Mouse (Mus musculus) heart, embryonic 10.5 days (tissue): Measurements from ENCODE around the gene Calm3. TPM values are rescaled to one million over a fixed set of nuclear protein-coding genes. Genes with fewer than 3 reads are reported as not detected.

Experiments
- DNase-seq: peaks from one replicate; pipeline ENCODE4 v3.0.0-alpha.2; 2017; ENCODE audit warnings: low spot score
- H3K27ac ChIP-seq: fragments of 300-500 bp; sonication (generic); 2 replicates; pipeline ENCODE4 v1.5.1; 2016; ENCODE audit warnings: mild to moderate bottlenecking
- H3K27me3 ChIP-seq: fragments of 300-500 bp; sonication (generic); 2 replicates; pipeline ENCODE4 v1.6.1; 2016; ENCODE audit warnings: mild to moderate bottlenecking; ENCODE audit not compliant: poor library complexity, insufficient read depth, severe bottlenecking
- H3K36me3 ChIP-seq: fragments of 300-500 bp; sonication (generic); 2 replicates; pipeline ENCODE4 v1.6.1; 2016; ENCODE audit warnings: mild to moderate bottlenecking, moderate library complexity
- H3K4me1 ChIP-seq: fragments of 300-500 bp; sonication (generic); 2 replicates; pipeline ENCODE4 v1.6.1; 2016; ENCODE audit warnings: mild to moderate bottlenecking
- H3K4me3 ChIP-seq: fragments of 300-500 bp; sonication (generic); 2 replicates; pipeline ENCODE4 v1.5.1; 2016; ENCODE audit warnings: mild to moderate bottlenecking, moderate library complexity
- H3K9me3 ChIP-seq: fragments of 300-500 bp; sonication (generic); 2 replicates; pipeline ENCODE4 v1.6.1; 2016; ENCODE audit warnings: mild to moderate bottlenecking, moderate library complexity
- WGBS: fragments of 180-500 bp; shearing (Covaris S2); methylation state at CpG from one replicate; pipeline ENCODE4 v1.1.7; 2016; 5-methylcytosine and 5-hydroxymethylcytosine counted together
- polyA plus RNA-seq: library from polyadenylated mRNA; unstranded; fragments of >200 nt; fragmentation: Nextera tagmentation; extraction: Ambion mirVana; gene quantifications from 2 replicates; pipeline ENCODE4 v1.2.1, GENCODE M21; 2016

The Calm3 gene
- polyA plus RNA-seq, 1 experiment from 2014 or later = 117 TPM

- WGBS = 17% methylated on average over 14 of the region's 14 CpGs
Measured at GRCm38 (mm10) chr7:16931968-16932627, 8.2 kb upstream of the Calm3 start.

GRCm38 (mm10) chr7:16930850-16931249 is 6.9 kb upstream of the Calm3 start:
- H3K36me3 ChIP-seq = no peaks in the 10 kb centered on the region
- H3K4me1 ChIP-seq = no peaks in the 10 kb centered on the region
- H3K27ac ChIP-seq = no peak overlapping the region
- no peaks in the 10 kb centered on the region for H3K9me3 ChIP-seq
- no peak overlapping the region for H3K4me3 ChIP-seq
- WGBS = 13% methylated on average over 1 of the region's 1 CpGs
- no peaks in the 10 kb centered on the region for H3K27me3 ChIP-seq
- no peak for DNase-seq

More at GRCm38 (mm10) chr7:16931968-16932627, 8.2 kb upstream of the Calm3 start:
- no peaks in the 10 kb centered on the region for H3K9me3 ChIP-seq
- peak; percentile 91 for DNase-seq
- no peaks in the 10 kb centered on the region for H3K36me3 ChIP-seq
- H3K27me3 ChIP-seq = no peaks in the 10 kb centered on the region
- H3K4me1 ChIP-seq = no peaks in the 10 kb centered on the region
- no peak overlapping the region for H3K27ac ChIP-seq
- no peak overlapping the region for H3K4me3 ChIP-seq

- Histone ChIP-seq H3K9me3 (no peaks in the 10 kb centered on the region), H3K27ac (no peak overlapping the region), H3K4me3 (no peak overlapping the region), H3K4me1 (no peaks in the 10 kb centered on the region), H3K36me3 (no peaks in the 10 kb centered on the region), H3K27me3 (no peaks in the 10 kb centered on the region)
- WGBS = 41% methylated on average over 2 of the region's 2 CpGs
- no peak for DNase-seq
Measured at GRCm38 (mm10) chr7:16928341-16928740, 4.4 kb upstream of the Calm3 start.

GRCm38 (mm10) chr7:16923283-16924036 is 454 bp downstream of the Calm3 start:
- Histone ChIP-seq H3K36me3 (peaks cover 27% of the 10 kb centered on the region), H3K4me3 (peak overlapping the region; percentile 95), H3K27me3 (no peaks in the 10 kb centered on the region), H3K27ac (peak overlapping the region; percentile 98), H3K9me3 (no peaks in the 10 kb centered on the region), H3K4me1 (peaks cover 40% of the 10 kb centered on the region)
- WGBS = under 1% methylated on average over 50 of the region's 57 CpGs
- DNase-seq = no peak

- WGBS = 51% methylated on average over 10 of the region's 10 CpGs
- Histone ChIP-seq H3K27me3 (no peaks in the 10 kb centered on the region), H3K9me3 (no peaks in the 10 kb centered on the region), H3K4me3 (peak overlapping the region; percentile 95), H3K4me1 (peaks cover 48% of the 10 kb centered on the region), H3K36me3 (peaks cover 37% of the 10 kb centered on the region), H3K27ac (peak overlapping the region; percentile 98)
- DNase-seq = no peak
Measured at GRCm38 (mm10) chr7:16922360-16922973, 1.4 kb downstream of the Calm3 start.

- Histone ChIP-seq H3K27ac (peak overlapping the region; percentile 98; the same call in 1 of the 2 replicates), H3K4me1 (peaks cover 53% of the 10 kb centered on the region), H3K27me3 (no peaks in the 10 kb centered on the region), H3K4me3 (peak overlapping the region; percentile 95), H3K36me3 (peaks cover 43% of the 10 kb centered on the region), H3K9me3 (no peaks in the 10 kb centered on the region)
- WGBS = 63% methylated on average over 6 of the region's 6 CpGs
- DNase-seq = no peak
Measured at GRCm38 (mm10) chr7:16921881-16922335, 2.0 kb downstream of the Calm3 start.

GRCm38 (mm10) chr7:16920818-16921791 is 2.8 kb downstream of the Calm3 start:
- Histone ChIP-seq H3K9me3 (no peaks in the 10 kb centered on the region), H3K27me3 (no peaks in the 10 kb centered on the region), H3K36me3 (peaks cover 51% of the 10 kb centered on the region), H3K4me1 (peaks cover 53% of the 10 kb centered on the region), H3K4me3 (peak overlapping the region; percentile 95), H3K27ac (peak overlapping the region; percentile 98; the same call in 1 of the 2 replicates)
- no peak for DNase-seq
- 59% methylated on average over 21 of the region's 21 CpGs for WGBS

- WGBS = 85% methylated on average over 7 of the region's 7 CpGs
- no peak for DNase-seq
- no peaks in the 10 kb centered on the region for H3K9me3 ChIP-seq
- H3K4me3 ChIP-seq = no peak overlapping the region
- H3K27me3 ChIP-seq = no peaks in the 10 kb centered on the region
- H3K27ac ChIP-seq = no peak overlapping the region
- peaks cover 59% of the 10 kb centered on the region for H3K36me3 ChIP-seq
- peaks cover 53% of the 10 kb centered on the region for H3K4me1 ChIP-seq
Measured at GRCm38 (mm10) chr7:16920150-16920579, 3.7 kb downstream of the Calm3 start.

- Histone ChIP-seq H3K36me3 (peaks cover 65% of the 10 kb centered on the region), H3K4me1 (peaks cover 53% of the 10 kb centered on the region), H3K9me3 (no peaks in the 10 kb centered on the region), H3K27me3 (no peaks in the 10 kb centered on the region), H3K27ac (no peak overlapping the region), H3K4me3 (no peak overlapping the region)
- no peak for DNase-seq
- WGBS = 80% methylated on average over 13 of the region's 13 CpGs
Measured at GRCm38 (mm10) chr7:16919395-16920149, 4.3 kb downstream of the Calm3 start.

GRCm38 (mm10) chr7:16918670-16919069 is 5.2 kb downstream of the Calm3 start:
- no peak overlapping the region for H3K27ac ChIP-seq
- H3K27me3 ChIP-seq = no peaks in the 10 kb centered on the region
- peaks cover 71% of the 10 kb centered on the region for H3K36me3 ChIP-seq
- H3K9me3 ChIP-seq = no peaks in the 10 kb centered on the region
- no peak overlapping the region for H3K4me3 ChIP-seq
- no peak for DNase-seq
- peaks cover 53% of the 10 kb centered on the region for H3K4me1 ChIP-seq
- WGBS = 89% methylated on average over 3 of the region's 3 CpGs

GRCm38 (mm10) chr7:16918014-16918413 is 5.9 kb downstream of the Calm3 start:
- no peak for DNase-seq
- WGBS = 88% methylated on average over 9 of the region's 9 CpGs
- peaks cover 71% of the 10 kb centered on the region for H3K36me3 ChIP-seq
- H3K27me3 ChIP-seq = peaks cover 2% of the 10 kb centered on the region
- H3K4me3 ChIP-seq = no peak overlapping the region
- H3K4me1 ChIP-seq = peaks cover 51% of the 10 kb centered on the region
- no peaks in the 10 kb centered on the region for H3K9me3 ChIP-seq
- no peak overlapping the region for H3K27ac ChIP-seq
